Mouse (Mus musculus) myocyte (in vitro differentiated cells): Measurements from ENCODE around the gene Ppp1r21. TPM values are rescaled to one million over a fixed set of nuclear protein-coding genes. Genes with fewer than 3 reads are reported as not detected.

Experiments
- H3K27me3 ChIP-seq: one replicate; pipeline ENCODE4 v1.6.1; 2011; ENCODE audit not compliant: control insufficient read depth, insufficient read depth, insufficient read length
- H3K36me3 ChIP-seq: one replicate; pipeline ENCODE4 v1.6.1; 2011; ENCODE audit not compliant: control insufficient read depth, insufficient read depth
- H3K4me2 ChIP-seq: one replicate; pipeline ENCODE4 v1.6.1; 2011; ENCODE audit warnings: low read depth, control low read depth
- H3K4me3 ChIP-seq: one replicate; pipeline ENCODE4 v1.5.1; 2011; ENCODE audit warnings: mild to moderate bottlenecking, control low read depth, moderate library complexity
- H3K79me2 ChIP-seq: one replicate; pipeline ENCODE4 v1.6.1; 2011; ENCODE audit not compliant: control insufficient read depth, insufficient read depth
- H3ac ChIP-seq: one replicate; pipeline ENCODE4 v1.6.1; 2011; ENCODE audit not compliant: control insufficient read depth, insufficient read length
- CEBPB ChIP-seq: IDR thresholded peaks from 2 replicates; pipeline ENCODE4 v1.6.1; 2011; ENCODE audit warnings: mild to moderate bottlenecking, moderate library complexity; ENCODE audit not compliant: poor library complexity, insufficient read depth, severe bottlenecking
- E2F4 ChIP-seq: IDR thresholded peaks from one replicate; pipeline ENCODE4 v1.6.1; 2011; ENCODE audit warnings: mild to moderate bottlenecking, control low read depth, moderate library complexity; ENCODE audit not compliant: insufficient read depth
- MAX ChIP-seq: IDR thresholded peaks from one replicate; pipeline ENCODE4 v1.6.1; 2011; ENCODE audit warnings: low read depth, mild to moderate bottlenecking, control low read depth
- MYOD1 ChIP-seq, 3 experiments: IDR thresholded peaks; one replicate each; pipeline ENCODE4 v1.6.1; 2011; ENCODE audit warnings: control low read depth in 2 of 3, low read depth in 2 of 3, mild to moderate bottlenecking in 2 of 3, moderate library complexity in 1 of 3; ENCODE audit not compliant: insufficient read length in 2 of 3, control insufficient read depth in 1 of 3
- MYOG ChIP-seq, 3 experiments: IDR thresholded peaks; one replicate each; pipeline ENCODE4 v1.6.1; 2011; ENCODE audit warnings: control low read depth in 2 of 3, low read depth in 2 of 3, mild to moderate bottlenecking in 2 of 3; ENCODE audit not compliant: insufficient read length in 2 of 3, control insufficient read depth in 1 of 3, insufficient read depth in 1 of 3
- POLR2A ChIP-seq: IDR thresholded peaks from one replicate; pipeline ENCODE4 v1.6.1; 2011; ENCODE audit warnings: low read depth, mild to moderate bottlenecking, control low read depth, moderate library complexity; ENCODE audit not compliant: insufficient read length
- POLR2AphosphoS2 ChIP-seq: IDR thresholded peaks from one replicate; pipeline ENCODE4 v1.6.1; 2011; ENCODE audit warnings: low read depth, control low read depth; ENCODE audit not compliant: insufficient read length
- REST ChIP-seq: IDR thresholded peaks from one replicate; pipeline ENCODE4 v1.6.1; 2011; ENCODE audit warnings: mild to moderate bottlenecking, control low read depth, moderate library complexity; ENCODE audit not compliant: insufficient read depth, insufficient read length
- SRF ChIP-seq: IDR thresholded peaks from one replicate; pipeline ENCODE4 v1.6.1; 2011; ENCODE audit warnings: low read depth; ENCODE audit not compliant: control insufficient read depth, insufficient read length
- TCF12 ChIP-seq: IDR thresholded peaks from one replicate; pipeline ENCODE4 v1.6.1; 2011; ENCODE audit warnings: mild to moderate bottlenecking, control low read depth; ENCODE audit not compliant: poor library complexity, insufficient read depth, severe bottlenecking
- TCF3 ChIP-seq: IDR thresholded peaks from one replicate; pipeline ENCODE4 v1.6.1; 2011; ENCODE audit warnings: low read depth, control low read depth; ENCODE audit not compliant: insufficient read length
- USF1 ChIP-seq: IDR thresholded peaks from one replicate; pipeline ENCODE4 v1.6.1; 2011; ENCODE audit warnings: low read depth, mild to moderate bottlenecking, control low read depth, moderate library complexity
- polyA plus RNA-seq: library from polyadenylated mRNA; unstranded; fragments of >200 nt; fragmentation: generic; extraction: Trizol; gene quantifications from one replicate; pipeline ENCODE4 v1.2.1, GENCODE M21; 2012; ENCODE audit warnings: missing spikeins

Gene Ppp1r21
- polyA plus RNA-seq, 1 experiment: 11.5 TPM

GRCm38 (mm10) chr17:88558168-88558842 is 28.4 kb downstream of the Ppp1r21 start:
- H3K79me2 ChIP-seq: no peaks in the 10 kb centered on the region
- no peaks in the 10 kb centered on the region for H3K27me3 ChIP-seq
- TF ChIP-seq USF1: no peak
- TF ChIP-seq REST: no peak
- TF ChIP-seq POLR2A: no peak
- no peak for TF ChIP-seq MAX
- TF ChIP-seq POLR2AphosphoS2: no peak
- no peak for TF ChIP-seq SRF
- TF ChIP-seq MYOG (IDR thresholded peaks at IDR 0.05; ENCODE audit: control insufficient read depth in 1 of 3, insufficient read depth in 1 of 3, insufficient read length in 2 of 3, low read depth in 2 of 3): no peak
- no peak for TF ChIP-seq CEBPB
- TF ChIP-seq MYOD1 (IDR thresholded peaks at IDR 0.05; ENCODE audit: control insufficient read depth in 1 of 3, insufficient read length in 2 of 3, low read depth in 2 of 3): no peak
- TF ChIP-seq TCF12: no peak
- no peak for TF ChIP-seq TCF3
- TF ChIP-seq E2F4: no peak
- no peak overlapping the region for H3K4me3 ChIP-seq
- no peak overlapping the region for H3ac ChIP-seq
- no peaks in the 10 kb centered on the region for H3K36me3 ChIP-seq
- H3K4me2 ChIP-seq: no peak overlapping the region

- Histone ChIP-seq H3K4me2 (no peak overlapping the region), H3K36me3 (peaks cover 12% of the 10 kb centered on the region), H3ac (no peak overlapping the region), H3K4me3 (no peak overlapping the region), H3K27me3 (no peaks in the 10 kb centered on the region), H3K79me2 (no peaks in the 10 kb centered on the region)
- TF ChIP-seq MYOG (IDR thresholded peaks at IDR 0.05; ENCODE audit: control insufficient read depth in 1 of 3, insufficient read depth in 1 of 3, insufficient read length in 2 of 3, low read depth in 2 of 3): no peak
- no peak for TF ChIP-seq CEBPB
- no peak for TF ChIP-seq MAX
- TF ChIP-seq MYOD1 (IDR thresholded peaks at IDR 0.05; ENCODE audit: control insufficient read depth in 1 of 3, insufficient read length in 2 of 3, low read depth in 2 of 3): no peak
- no peak for TF ChIP-seq SRF
- no peak for TF ChIP-seq POLR2AphosphoS2
- TF ChIP-seq USF1: no peak
- TF ChIP-seq REST: no peak
- no peak for TF ChIP-seq TCF12
Observed at GRCm38 (mm10) chr17:88563611-88564010, 33.7 kb downstream of the Ppp1r21 start.

- H3K36me3 ChIP-seq: peaks cover 23% of the 10 kb centered on the region
- no peak overlapping the region for H3K4me2 ChIP-seq
- H3ac ChIP-seq: no peak overlapping the region
- no peaks in the 10 kb centered on the region for H3K79me2 ChIP-seq
- TF ChIP-seq MYOG (IDR thresholded peaks at IDR 0.05; ENCODE audit: control insufficient read depth in 1 of 3, insufficient read depth in 1 of 3, insufficient read length in 2 of 3, low read depth in 2 of 3) (no peak), TCF12 (no peak), E2F4 (no peak), REST (no peak), MAX (no peak), CEBPB (no peak), SRF (no peak), MYOD1 (IDR thresholded peaks at IDR 0.05; ENCODE audit: control insufficient read depth in 1 of 3, insufficient read length in 2 of 3, low read depth in 2 of 3) (no peak), POLR2A (no peak), TCF3 (no peak)
- H3K4me3 ChIP-seq: no peak overlapping the region
- H3K27me3 ChIP-seq: no peaks in the 10 kb centered on the region
Observed at GRCm38 (mm10) chr17:88569807-88570540, 40.1 kb downstream of the Ppp1r21 start.

GRCm38 (mm10) chr17:88570784-88571183 is 40.9 kb downstream of the Ppp1r21 start:
- Histone ChIP-seq H3K4me3 (no peak overlapping the region), H3K4me2 (no peak overlapping the region), H3K27me3 (no peaks in the 10 kb centered on the region), H3K79me2 (no peaks in the 10 kb centered on the region), H3ac (no peak overlapping the region), H3K36me3 (peaks cover 20% of the 10 kb centered on the region)
- TF ChIP-seq POLR2AphosphoS2 (no peak), MAX (no peak), SRF (no peak), REST (no peak), TCF12 (no peak), USF1 (no peak), MYOD1 (IDR thresholded peaks at IDR 0.05; ENCODE audit: control insufficient read depth in 1 of 3, insufficient read length in 2 of 3, low read depth in 2 of 3) (no peak), E2F4 (no peak), CEBPB (no peak), POLR2A (no peak)
